Mouse (Mus musculus) gastrocnemius, adult 2 months (tissue): ENCODE results near the gene Med19. TPM values are rescaled to one million over a fixed set of nuclear protein-coding genes. Genes with fewer than 3 reads are reported as not detected.
"Not testable (repeated sequence)": the region's sequence is repeated elsewhere in the genome, so short reads cannot be mapped to it uniquely, and the experiment has no call there.

Experiments
- DNase-seq: peaks from one replicate; pipeline ENCODE4 v3.0.0; 2022
- H3K27ac ChIP-seq: fragments of 200-600 bp; 2 replicates; pipeline ENCODE4 v1.8.1; 2022; ENCODE audit warnings: mild to moderate bottlenecking
- H3K4me3 ChIP-seq: fragments of 200-600 bp; 2 replicates; pipeline ENCODE4 v1.8.1; 2022; ENCODE audit warnings: mild to moderate bottlenecking, moderate library complexity
- CTCF ChIP-seq: fragments of 200-600 bp; IDR thresholded peaks from 2 replicates; pipeline ENCODE4 v1.8.1; 2022; ENCODE audit warnings: antibody characterized with exemption, mild to moderate bottlenecking, moderate library complexity
- intact Hi-C: fragments of 180-260 bp; cut with DNase I; formaldehyde crosslinking; loops from one replicate; pipeline ENCODE4 v1.15.1; 2025
- total RNA-seq, 2 experiments: library from RNA; stranded (reverse); gene quantifications; 2 replicates each; pipeline ENCODE4 v1.2.3; 2021

Med19 gene
- total RNA-seq, 2 experiments from 2014 or later, result 6.8 to 7.9 TPM

DNA sequence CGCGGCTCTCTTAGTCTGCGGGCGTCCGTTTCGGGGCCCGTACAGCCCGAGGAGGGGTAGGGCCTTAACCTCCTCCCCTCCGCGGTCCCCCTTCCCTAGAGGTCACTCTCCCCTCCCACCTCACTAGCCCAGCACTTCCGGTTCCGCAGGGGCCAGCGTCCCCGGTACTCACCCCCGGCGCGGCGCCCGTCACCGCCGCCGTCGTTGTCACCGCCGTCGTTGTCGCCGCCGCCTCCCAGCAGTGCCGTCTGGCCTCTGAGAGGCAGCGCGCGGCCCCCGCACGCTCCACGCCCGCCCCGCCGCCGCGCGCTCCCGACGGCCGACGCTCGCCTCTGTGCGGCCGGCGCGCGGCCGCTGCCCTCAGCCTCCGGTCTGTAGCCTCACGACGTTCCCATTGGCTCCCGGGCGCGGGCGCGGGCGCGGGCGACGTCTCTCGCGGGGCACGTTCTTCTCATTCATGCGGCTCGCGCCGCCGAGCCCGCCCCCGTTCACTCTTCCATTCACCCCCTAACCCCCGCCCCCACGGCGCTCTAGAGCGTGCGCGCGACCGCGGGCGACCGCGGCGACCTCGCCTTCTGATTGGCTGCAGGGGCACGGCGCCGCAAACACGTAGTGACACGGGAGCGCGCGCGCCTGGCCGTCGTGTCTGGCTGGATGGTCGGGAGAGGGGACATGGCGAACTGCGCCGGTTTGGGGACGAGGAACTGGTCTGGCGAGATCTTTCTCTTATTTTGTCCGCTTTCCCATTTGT lies 36.8 kb downstream of the Med19 start, which contains the start of gene Zdhhc5:
Gene Zdhhc5 (minus strand): TSS at position 370 of the 751 bp plus-strand sequence.
- peak within 1 kb of the TSS; percentile 95 for H3K27ac ChIP-seq
- TF ChIP-seq CTCF, result no peak
- DNase-seq, result peak; percentile 100
- intact Hi-C loops, result loop anchor here (5.0 kb wide), 1 partner anchor 38 kb away; the partner anchor contains the start of genes Gm28635, Med19 and Tmx2
- H3K4me3 ChIP-seq, result peak within 1 kb of the TSS; percentile 98

DNA sequence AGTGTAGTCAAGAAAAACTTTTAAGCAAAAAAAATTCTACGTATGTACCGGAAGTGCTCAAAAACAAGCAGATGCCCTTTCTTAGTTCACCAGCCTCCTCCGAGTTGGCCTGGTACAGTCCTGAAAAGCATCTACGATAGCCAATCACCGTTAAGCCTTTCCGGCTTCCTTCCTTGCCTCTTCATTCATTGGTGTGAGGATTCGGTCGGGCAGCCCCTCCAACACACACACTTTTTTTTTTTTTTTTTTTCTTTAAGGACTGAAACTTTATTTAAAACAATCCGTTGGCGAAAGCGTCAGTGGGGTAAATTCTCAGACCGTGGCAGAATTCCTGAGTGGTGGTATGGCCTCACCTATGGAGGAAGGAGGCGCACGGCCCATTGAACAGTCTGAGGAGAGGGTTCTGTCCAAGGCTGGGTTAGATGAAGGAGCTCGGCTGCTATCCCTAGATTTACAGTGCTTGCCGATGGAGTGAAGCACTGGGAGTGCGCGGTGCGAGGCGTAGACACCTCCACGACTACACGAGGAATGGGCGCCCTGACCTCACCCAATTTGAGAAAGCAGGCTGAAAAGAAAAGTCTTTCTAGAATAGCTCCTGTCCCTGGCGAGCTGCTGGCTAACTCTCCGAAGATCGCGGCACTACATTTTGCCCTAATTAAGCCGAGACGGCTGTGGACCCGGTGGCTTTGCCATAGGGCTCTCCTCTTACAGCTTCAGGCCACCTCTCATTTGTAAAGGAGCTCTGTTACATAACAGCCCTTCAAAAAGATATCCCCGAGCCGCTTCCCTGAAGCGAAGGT lies 37.6 kb downstream of the Med19 start:
- DNase-seq, result peak; percentile 84
- intact Hi-C loops, result no loop called here

DNA sequence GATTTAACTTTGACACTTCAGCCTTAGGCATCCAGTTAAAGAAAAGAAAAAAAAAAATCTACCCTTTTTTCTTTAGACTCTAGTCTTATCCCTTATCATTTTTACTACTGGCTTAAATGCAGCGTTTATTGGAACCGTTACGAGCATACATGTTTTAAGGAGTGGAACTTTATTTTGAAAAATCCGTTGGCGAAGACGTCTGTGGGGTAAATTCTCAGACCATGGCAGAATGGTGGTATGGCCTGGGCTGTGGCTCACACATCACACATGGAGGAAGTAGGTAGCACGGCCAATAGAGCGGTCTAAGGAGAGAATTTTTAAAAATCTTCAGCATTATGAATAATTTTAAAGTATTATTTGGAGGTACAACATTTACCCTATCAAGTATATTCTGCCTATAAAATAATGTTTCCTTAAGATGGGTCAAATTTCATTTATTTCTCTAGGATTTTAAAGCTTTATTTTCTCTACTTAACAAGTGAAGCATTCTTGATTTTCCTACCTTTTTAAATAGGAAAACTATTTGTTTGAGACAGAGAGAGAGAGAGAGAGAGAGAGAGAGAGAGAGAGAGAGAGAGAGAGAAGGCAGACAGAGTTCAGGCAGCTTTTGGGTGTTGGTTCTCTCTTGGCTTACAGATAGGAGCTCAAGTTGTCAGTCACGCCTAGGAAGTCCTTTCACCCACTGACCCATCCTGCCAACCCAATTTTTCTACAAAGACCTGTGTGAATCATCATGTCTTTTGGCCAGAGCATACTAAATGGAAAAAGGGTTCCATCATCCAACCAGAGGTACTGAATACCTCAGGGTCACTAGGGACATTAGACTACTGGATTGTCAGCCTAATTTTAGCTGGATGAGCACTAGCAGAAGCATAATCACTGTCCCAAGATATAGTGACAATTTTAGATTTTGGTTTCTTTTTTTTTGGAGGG lies 38.5 kb downstream of the Med19 start:
- TF ChIP-seq CTCF, result no peak
- peak; percentile 26 for DNase-seq
- Histone ChIP-seq H3K27ac (peak overlapping the region; percentile 95), H3K4me3 (peak overlapping the region; percentile 98)
- intact Hi-C loops, result no loop called here

More for the DNA sequence above, 37.6 kb downstream of the Med19 start:
- peak overlapping the region; percentile 95 for H3K27ac ChIP-seq
- TF ChIP-seq CTCF, result no peak
- H3K4me3 ChIP-seq, result peak overlapping the region; percentile 98

DNA sequence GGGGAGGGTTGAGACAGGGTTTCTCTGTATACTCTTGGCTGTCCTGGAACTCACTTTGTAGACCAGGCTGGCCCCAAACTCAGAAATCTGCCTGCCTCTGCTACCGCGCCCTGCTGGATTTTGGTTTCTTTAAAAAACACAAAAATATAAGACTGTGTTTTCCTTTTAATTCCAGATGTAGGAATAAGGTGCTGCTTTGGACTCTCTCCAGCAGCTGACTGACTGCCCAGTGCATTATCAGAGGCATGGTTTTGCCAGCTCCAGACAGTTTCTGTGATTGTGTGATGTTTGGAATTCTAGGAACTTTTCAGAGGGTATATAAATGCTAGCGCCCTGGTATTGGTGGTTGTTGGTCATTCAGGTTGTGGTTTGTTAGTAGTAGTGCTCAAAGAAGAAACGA lies 39.2 kb downstream of the Med19 start:
- intact Hi-C loops, result no loop called here

DNA sequence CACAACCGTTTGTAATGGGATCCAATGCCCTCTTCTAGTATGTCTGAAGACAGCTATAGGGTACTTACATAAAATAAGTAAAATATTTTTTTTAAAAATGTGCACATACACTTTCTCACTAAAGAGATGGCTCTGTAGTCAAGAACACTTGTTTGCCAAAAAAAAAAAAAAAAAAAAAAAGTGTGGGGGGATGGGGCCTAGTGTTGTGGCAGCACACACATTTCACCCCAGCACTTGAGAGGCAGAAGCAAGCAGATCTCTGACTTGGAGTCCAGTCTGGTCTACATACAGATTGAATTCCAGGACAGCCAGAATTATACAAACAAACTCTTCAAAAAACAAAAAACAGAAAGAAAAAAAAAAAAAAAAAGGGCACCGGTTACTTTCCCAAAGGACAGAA lies 42.5 kb downstream of the Med19 start:
- no peak for TF ChIP-seq CTCF
- intact Hi-C loops, result loop anchor here (10.0 kb wide), 1 partner anchor 314 kb away; the partner anchor contains the start of genes P2rx3 and Ssrp1
- DNase-seq, result no peak
- Histone ChIP-seq H3K27ac (no peak overlapping the region), H3K4me3 (no peak overlapping the region)

More for the DNA sequence above, 39.2 kb downstream of the Med19 start:
- TF ChIP-seq CTCF, result no peak
- no peak for DNase-seq
- Histone ChIP-seq H3K27ac (peak overlapping the region; percentile 95), H3K4me3 (no peak overlapping the region)

DNA sequence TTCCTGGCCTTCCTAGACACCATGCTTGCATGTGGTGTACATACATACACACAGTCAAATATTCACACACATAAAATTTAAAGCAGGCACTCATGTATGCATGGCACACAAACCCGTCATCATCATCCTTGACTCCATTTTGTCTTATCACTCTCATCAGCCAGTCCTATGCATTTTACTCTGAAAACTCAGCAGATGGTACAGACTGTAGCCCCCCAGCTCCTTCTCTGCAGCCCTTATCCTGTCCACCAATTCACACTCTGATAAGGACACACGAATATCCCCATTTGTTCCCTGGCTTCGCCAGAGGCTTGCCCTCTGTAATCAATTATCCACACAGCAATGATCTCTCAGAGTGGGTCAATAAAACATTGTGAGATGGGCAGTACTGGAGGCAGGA lies 43.0 kb downstream of the Med19 start:
- H3K4me3 ChIP-seq, result no peak overlapping the region
- no peak overlapping the region for H3K27ac ChIP-seq
- DNase-seq, result no peak
- intact Hi-C loops, result loop anchor here (10.0 kb wide), 1 partner anchor 314 kb away; the partner anchor contains the start of genes P2rx3 and Ssrp1
- no peak for TF ChIP-seq CTCF

DNA sequence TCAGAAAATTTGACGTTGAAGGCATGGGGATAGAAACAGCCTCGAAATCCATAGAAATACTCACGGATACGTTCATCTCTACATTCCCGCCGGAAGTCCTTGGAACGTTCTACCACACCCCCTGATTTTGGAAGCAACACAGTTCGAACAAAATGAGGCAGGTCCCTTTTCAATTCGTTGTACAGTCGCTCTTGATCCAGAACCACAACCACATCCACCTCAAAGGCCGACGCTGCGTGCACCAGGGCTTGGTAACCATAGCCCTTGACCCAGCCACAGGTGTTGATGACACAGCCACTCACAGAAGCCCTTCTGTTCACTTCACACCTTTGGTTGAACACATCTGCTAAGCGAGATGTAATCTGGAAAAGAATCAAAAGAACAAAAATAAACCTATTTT lies 45.7 kb downstream of the Med19 start:
- intact Hi-C loops, result loop anchor here (10.0 kb wide), 1 partner anchor 311 kb away; the partner anchor contains the start of genes P2rx3 and Ssrp1
- H3K27ac ChIP-seq, result no peak overlapping the region
- TF ChIP-seq CTCF, result no peak
- DNase-seq, result no peak
- H3K4me3 ChIP-seq, result no peak overlapping the region

DNA sequence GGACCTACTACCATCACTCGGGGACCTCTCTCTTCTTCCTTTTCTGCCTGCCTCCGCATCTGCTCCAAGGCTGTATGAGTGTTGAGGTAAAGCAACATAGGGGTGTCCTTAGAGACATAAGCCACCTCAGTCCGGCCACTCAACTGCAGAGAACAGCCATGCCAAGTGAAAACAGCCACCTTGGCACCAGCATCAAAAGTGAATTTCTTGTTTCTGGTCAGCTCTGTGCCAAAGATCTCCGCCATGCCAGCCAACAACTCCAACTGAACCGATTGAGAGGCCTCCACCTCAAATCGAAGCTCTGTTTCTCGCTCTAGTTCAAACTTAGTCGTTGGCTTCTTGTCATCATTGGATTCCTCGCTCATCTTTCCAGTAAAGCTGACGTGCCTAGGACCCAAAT lies 47.6 kb downstream of the Med19 start:
- TF ChIP-seq CTCF, result no peak
- peak overlapping the region; percentile 81 for H3K4me3 ChIP-seq
- DNase-seq, result no peak
- H3K27ac ChIP-seq, result no peak overlapping the region
- intact Hi-C loops, result loop anchor here (10.0 kb wide), 1 partner anchor 309 kb away; the partner anchor contains the start of genes P2rx3 and Ssrp1

DNA sequence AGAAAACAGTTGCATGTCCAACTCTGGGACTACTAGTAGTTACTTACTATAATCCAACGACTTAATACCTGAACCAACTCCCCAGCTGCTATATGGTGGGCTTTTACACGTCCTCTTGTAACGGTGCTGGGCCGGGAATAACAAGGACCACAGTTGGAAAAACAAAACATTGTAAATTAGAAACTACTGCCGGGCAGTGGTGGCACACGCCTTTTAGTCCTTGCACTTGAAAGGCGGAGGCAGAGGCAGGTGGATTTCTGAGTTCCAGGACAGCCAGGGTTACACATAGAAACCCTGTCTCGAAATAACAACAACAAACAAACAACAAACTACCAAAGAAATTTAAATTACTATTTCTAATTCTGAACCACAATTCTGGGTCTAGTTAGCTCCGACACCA lies 48.5 kb downstream of the Med19 start:
- intact Hi-C loops, result loop anchor here (10.0 kb wide), 1 partner anchor 308 kb away; the partner anchor contains the start of genes P2rx3 and Ssrp1
- no peak for DNase-seq
- TF ChIP-seq CTCF, result no peak
- peak overlapping the region; percentile 93 for H3K27ac ChIP-seq
- H3K4me3 ChIP-seq, result peak overlapping the region; percentile 81

DNA sequence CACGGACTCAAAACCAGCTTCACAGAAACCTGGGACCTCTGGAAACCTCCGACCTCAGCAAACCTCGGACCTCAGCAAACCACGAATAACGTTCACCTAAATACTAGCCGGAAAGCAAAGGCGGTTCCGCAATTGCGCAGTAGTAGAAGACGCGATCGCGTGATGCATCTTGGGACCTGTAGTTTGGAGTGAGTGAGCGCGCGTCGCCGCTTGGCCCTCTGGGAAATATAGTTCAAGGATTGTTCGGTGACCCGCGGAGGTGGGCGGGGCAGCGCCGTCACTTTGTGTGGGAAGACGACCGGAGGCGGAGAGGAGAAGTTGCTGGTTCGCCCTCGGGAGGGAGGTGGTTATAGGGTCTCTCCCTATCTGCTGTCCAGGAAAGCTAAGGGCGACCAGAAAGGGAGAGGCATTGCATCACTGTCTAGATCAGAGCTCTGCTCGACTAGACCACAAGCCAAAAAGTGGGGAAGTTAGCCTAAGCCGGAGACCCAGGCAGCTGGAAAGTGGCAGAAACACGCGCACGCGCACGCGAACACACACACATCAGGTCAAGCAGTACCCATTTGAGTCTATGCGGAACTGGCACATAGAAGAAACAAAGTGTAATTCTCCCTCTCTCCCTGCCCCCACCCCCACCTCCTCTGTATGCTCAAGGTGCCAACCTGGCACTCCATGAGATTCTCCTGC lies 49.1 kb downstream of the Med19 start, which contains the start of gene Clp1:
Gene Clp1 (minus strand): TSS at position 179 of the 687 bp plus-strand sequence.
- TF ChIP-seq CTCF, result no peak
- peak; percentile 97 for DNase-seq
- Histone ChIP-seq H3K27ac (peak within 1 kb of the TSS; percentile 93), H3K4me3 (peak within 1 kb of the TSS; percentile 81)
- intact Hi-C loops, result loop anchor here (10.0 kb wide), 1 partner anchor 307 kb away; the partner anchor contains the start of genes P2rx3 and Ssrp1

DNA sequence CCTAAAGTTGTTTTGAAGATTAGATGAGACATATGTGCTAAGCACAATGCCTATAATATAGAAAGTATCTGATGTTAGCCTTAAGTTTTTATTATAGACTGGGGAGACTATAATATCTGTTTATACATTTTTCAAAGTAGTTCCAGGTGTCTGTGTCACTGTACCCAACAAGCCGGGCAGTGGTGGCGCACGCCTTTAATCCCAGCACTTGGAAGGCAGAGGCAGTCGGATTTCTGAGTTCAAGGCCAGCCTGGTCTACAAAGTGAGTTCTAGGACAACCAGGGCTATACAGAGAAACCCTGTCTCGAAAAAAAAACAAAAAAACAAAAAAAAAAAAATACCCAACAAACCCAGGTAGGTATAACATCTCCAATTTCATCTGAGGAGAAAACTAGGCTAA lies 50.0 kb downstream of the Med19 start:
- peak overlapping the region; percentile 93; the same call in 1 of the 2 replicates for H3K27ac ChIP-seq
- not testable (repeated sequence) for H3K4me3 ChIP-seq, DNase-seq
- intact Hi-C loops, result loop anchor here (10.0 kb wide), 1 partner anchor 307 kb away; the partner anchor contains the start of genes P2rx3 and Ssrp1
